Mouse (Mus musculus): ENCODE results near the gene Slc39a11.

- TF ChIP-seq CTCF (IDR thresholded peaks at IDR 0.05; ENCODE audit: insufficient read depth, low read length), result no peak
- TF ChIP-seq POLR2A (IDR thresholded peaks at IDR 0.05; ENCODE audit: borderline replicate concordance, extremely low read depth, low read depth, low read length), result no peak
Observed at GRCm38 (mm10) chr11:113362617-113363016, 287.3 kb downstream of the Slc39a11 start.
